Mouse (Mus musculus): ENCODE results near the gene Clec2h. TPM values are rescaled to one million over a fixed set of nuclear protein-coding genes. Genes with fewer than 3 reads are reported as not detected.

Gene Clec2h
- polyA plus RNA-seq, 1 experiment from 2014 or later: not detected

- Histone ChIP-seq H3K4me3 (ENCODE audit: low read depth, low read length) (no peak overlapping the region), H3K27me3 (ENCODE audit: control insufficient read depth, insufficient read depth, low read length) (no peaks in the 10 kb centered on the region), H3K9me3 (ENCODE audit: control insufficient read depth, low read length) (no peaks in the 10 kb centered on the region), H3K9ac (ENCODE audit: low read length) (no peak overlapping the region), H3K36me3 (ENCODE audit: control insufficient read depth, insufficient read depth, low read length) (no peaks in the 10 kb centered on the region), H3K4me2 (ENCODE audit: low read depth) (no peak overlapping the region), H3K4me1 (ENCODE audit: control insufficient read depth, insufficient read depth, low read length) (no peaks in the 10 kb centered on the region), H3K27ac (ENCODE audit: low read depth, low read length) (no peak overlapping the region)
- DNase-seq (ENCODE audit: low spot score) (no peak), ATAC-seq (ENCODE audit: insufficient read depth, low FRiP score, low TSS enrichment) (no peak)
- WGBS: 61% methylated on average over 4 of the region's 4 CpGs
Observed at GRCm38 (mm10) chr6:128669936-128670335, 7.8 kb downstream of the Clec2h start.

GRCm38 (mm10) chr6:128679574-128679973 lies 17.4 kb downstream of the Clec2h start:
- no peak overlapping the region for H3K9ac ChIP-seq (ENCODE audit: low read length)
- H3K27me3 ChIP-seq (ENCODE audit: control insufficient read depth, insufficient read depth, low read length): no peaks in the 10 kb centered on the region
- H3K4me3 ChIP-seq (ENCODE audit: low read depth, low read length): no peak overlapping the region
- no peaks in the 10 kb centered on the region for H3K9me3 ChIP-seq (ENCODE audit: control insufficient read depth, low read length)
- H3K4me1 ChIP-seq (ENCODE audit: control insufficient read depth, insufficient read depth, low read length): no peaks in the 10 kb centered on the region
- no peaks in the 10 kb centered on the region for H3K36me3 ChIP-seq (ENCODE audit: control insufficient read depth, insufficient read depth, low read length)
- no peak for ATAC-seq (ENCODE audit: insufficient read depth, low FRiP score, low TSS enrichment)
- DNase-seq (ENCODE audit: low spot score): no peak
- no peak overlapping the region for H3K4me2 ChIP-seq (ENCODE audit: low read depth)
- H3K27ac ChIP-seq (ENCODE audit: low read depth, low read length): no peak overlapping the region

- Histone ChIP-seq H3K4me2 (ENCODE audit: low read depth) (no peak overlapping the region), H3K27me3 (ENCODE audit: control insufficient read depth, insufficient read depth, low read length) (no peaks in the 10 kb centered on the region), H3K36me3 (ENCODE audit: control insufficient read depth, insufficient read depth, low read length) (no peaks in the 10 kb centered on the region), H3K27ac (ENCODE audit: low read depth, low read length) (no peak overlapping the region), H3K4me3 (ENCODE audit: low read depth, low read length) (no peak overlapping the region), H3K4me1 (ENCODE audit: control insufficient read depth, insufficient read depth, low read length) (no peaks in the 10 kb centered on the region), H3K9me3 (ENCODE audit: control insufficient read depth, low read length) (no peaks in the 10 kb centered on the region), H3K9ac (ENCODE audit: low read length) (no peak overlapping the region)
- DNase-seq (ENCODE audit: low spot score): no peak
- WGBS: 68% methylated on average over 3 of the region's 3 CpGs
- ATAC-seq (ENCODE audit: insufficient read depth, low FRiP score, low TSS enrichment): no peak
Observed at GRCm38 (mm10) chr6:128701691-128702090, 39.5 kb downstream of the Clec2h start.

DNA sequence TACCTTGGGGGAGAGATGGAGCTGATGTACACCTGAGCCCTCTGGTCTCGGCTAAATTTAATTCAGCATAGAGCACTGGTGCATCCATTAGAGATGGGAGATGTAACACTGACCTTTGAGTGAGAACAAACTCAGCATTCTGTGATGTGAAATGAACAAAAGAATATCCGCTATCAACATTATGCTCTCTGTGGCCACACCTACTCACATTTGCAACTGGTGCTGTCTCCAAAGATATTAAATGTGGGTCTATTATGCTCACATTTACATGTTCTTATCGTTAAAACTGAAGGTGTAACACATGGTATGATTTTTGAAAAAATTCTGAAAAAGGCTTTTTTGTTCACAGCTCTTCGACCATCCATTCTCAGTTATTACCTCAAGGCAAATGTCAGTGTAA lies 60.8 kb downstream of the Clec2h start, which contains the start of gene Klrb1:
Klrb1 (minus strand) TSS at position 101 of the 400 bp plus-strand sequence.
- ATAC-seq (ENCODE audit: insufficient read depth, low FRiP score, low TSS enrichment) (no peak), DNase-seq (ENCODE audit: low spot score) (no peak)
- Histone ChIP-seq H3K4me1 (ENCODE audit: control insufficient read depth, insufficient read depth, low read length) (no peaks in the 10 kb centered on the region), H3K27ac (ENCODE audit: low read depth, low read length) (no peak within 1 kb of the TSS), H3K4me3 (ENCODE audit: low read depth, low read length) (no peak within 1 kb of the TSS), H3K27me3 (ENCODE audit: control insufficient read depth, insufficient read depth, low read length) (no peaks in the 10 kb centered on the region), H3K36me3 (ENCODE audit: control insufficient read depth, insufficient read depth, low read length) (no peaks in the 10 kb centered on the region), H3K4me2 (ENCODE audit: low read depth) (no peak within 1 kb of the TSS), H3K9ac (ENCODE audit: low read length) (no peak within 1 kb of the TSS), H3K9me3 (ENCODE audit: control insufficient read depth, low read length) (no peaks in the 10 kb centered on the region)
- 88% methylated on average over 4 of the region's 4 CpGs for WGBS

Other genes with a start within 250 kb of the Clec2h start
- 28.8 and 31.2 TPM in 2 replicates for gene Itfg2, start 237.5 kb upstream of the Clec2h start, polyA plus RNA-seq (2014; fragmentation: Nextera tagmentation; extraction: Ambion mirVana)
- 506 and 551 TPM in 2 replicates for gene Fkbp4, start 223.7 kb upstream of the Clec2h start, polyA plus RNA-seq (2014; fragmentation: Nextera tagmentation; extraction: Ambion mirVana)
- not detected in 2 replicates for gene Pzp, start 135.7 kb upstream of the Clec2h start, polyA plus RNA-seq (2014; fragmentation: Nextera tagmentation; extraction: Ambion mirVana)
- gene A2ml1, start 80.8 kb upstream of the Clec2h start, polyA plus RNA-seq (2014; fragmentation: Nextera tagmentation; extraction: Ambion mirVana): not detected in 2 replicates
- gene Klrb1a, start 38.9 kb upstream of the Clec2h start, polyA plus RNA-seq (2014; fragmentation: Nextera tagmentation; extraction: Ambion mirVana): not detected in 2 replicates
- not detected in 2 replicates for gene Klrb1, start 60.7 kb downstream of the Clec2h start, polyA plus RNA-seq (2014; fragmentation: Nextera tagmentation; extraction: Ambion mirVana)
- not detected in 2 replicates for gene Klrb1c, start 126.8 kb downstream of the Clec2h start, polyA plus RNA-seq (2014; fragmentation: Nextera tagmentation; extraction: Ambion mirVana)
- gene Gm44511, start 163.9 kb downstream of the Clec2h start, polyA plus RNA-seq (2014; fragmentation: Nextera tagmentation; extraction: Ambion mirVana): not detected in 2 replicates
- 0.16 TPM in 1 of 2 replicates, not detected in the other for gene Klrb1b, start 163.9 kb downstream of the Clec2h start, polyA plus RNA-seq (2014; fragmentation: Nextera tagmentation; extraction: Ambion mirVana)
- gene Clec2i, start 225.2 kb downstream of the Clec2h start, polyA plus RNA-seq (2014; fragmentation: Nextera tagmentation; extraction: Ambion mirVana): not detected in 2 replicates
- 0.58 and 1.3 TPM in 2 replicates for gene BC035044, start 228.7 kb downstream of the Clec2h start, polyA plus RNA-seq (2014; fragmentation: Nextera tagmentation; extraction: Ambion mirVana)